Mouse (Mus musculus): ENCODE results near the gene Dlx1.

Gene Dlx1

DNA sequence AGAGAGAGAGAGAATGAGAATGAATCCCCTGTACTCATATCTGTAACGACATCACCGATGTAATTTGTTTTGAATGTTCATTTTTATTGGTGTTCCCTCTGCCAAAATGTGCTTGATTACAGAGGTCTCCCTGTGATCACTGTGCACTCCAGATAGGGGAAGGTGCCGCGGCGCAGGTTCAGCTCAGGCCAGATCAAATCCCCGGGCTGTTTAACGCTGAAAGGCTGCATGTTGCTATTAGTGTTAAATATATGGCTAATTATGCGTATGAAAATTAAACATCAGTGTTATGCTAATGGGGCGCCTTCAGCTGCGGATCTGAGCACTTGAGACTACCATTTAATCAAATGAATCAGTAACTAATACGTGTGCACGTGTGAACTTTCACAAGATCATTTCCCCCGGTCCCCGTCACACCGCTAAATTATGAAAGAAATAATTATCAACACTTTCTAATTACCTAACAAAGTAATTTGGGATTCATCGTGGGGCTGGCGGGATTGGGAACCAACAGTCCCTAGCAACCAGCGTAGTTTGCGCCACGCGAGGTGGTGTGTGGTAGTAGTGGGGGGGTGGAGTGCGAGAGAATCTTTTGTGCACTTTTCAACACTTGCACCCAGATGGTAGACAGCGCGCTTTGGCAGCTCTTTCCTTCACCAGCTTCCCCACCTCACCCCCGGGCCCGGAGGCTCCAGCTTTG, at the start of gene Dlx1:
TSS of gene Dlx1 (plus strand) at position 100 of the 700 bp plus-strand sequence.
- peak; percentile 61 to 70 for DNase-seq (ENCODE audit: low spot score in 2 of 2)

DNA sequence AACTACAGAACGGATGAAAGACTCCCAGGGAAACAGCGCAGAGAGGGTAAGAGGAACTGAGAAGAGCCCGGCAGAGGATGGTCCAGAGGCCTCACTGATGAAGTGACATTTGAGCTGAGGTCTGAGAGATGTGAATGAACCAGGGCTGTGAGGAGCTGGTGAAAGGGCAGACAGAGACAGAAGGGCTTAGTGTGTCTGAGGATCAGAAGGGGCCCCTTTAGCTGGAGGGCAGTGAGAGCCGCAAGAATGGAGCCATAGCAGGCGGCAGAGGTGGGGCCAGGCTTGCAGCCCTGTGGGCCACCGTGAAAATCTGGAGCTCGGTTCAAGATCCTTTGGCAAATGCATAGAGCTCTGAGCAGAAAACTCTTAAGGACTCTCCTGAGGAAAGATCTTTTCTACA, 48.0 kb upstream of the Dlx1 start:
- no peak for DNase-seq (ENCODE audit: low spot score in 2 of 2)

DNA sequence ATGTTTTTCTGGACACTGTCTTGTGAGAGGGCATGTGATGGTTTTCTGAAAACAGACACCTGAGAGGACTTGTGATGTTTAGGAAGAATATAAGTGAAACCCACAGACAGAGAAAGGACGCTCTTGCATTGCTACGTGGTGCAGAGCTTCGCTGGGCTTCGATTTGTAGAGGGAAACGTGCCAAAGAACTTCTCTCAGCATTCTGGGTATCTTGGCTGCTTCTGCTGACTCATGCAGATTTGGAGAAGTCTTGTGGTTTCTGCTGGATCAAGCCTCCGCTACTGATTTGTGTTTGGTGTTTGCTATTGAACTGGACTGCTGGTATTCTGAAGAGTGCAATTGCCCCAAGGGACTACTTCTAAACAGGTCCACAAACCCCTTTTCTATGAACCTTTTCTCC, 46.1 kb upstream of the Dlx1 start:
- DNase-seq (ENCODE audit: low spot score in 2 of 2): no peak

DNA sequence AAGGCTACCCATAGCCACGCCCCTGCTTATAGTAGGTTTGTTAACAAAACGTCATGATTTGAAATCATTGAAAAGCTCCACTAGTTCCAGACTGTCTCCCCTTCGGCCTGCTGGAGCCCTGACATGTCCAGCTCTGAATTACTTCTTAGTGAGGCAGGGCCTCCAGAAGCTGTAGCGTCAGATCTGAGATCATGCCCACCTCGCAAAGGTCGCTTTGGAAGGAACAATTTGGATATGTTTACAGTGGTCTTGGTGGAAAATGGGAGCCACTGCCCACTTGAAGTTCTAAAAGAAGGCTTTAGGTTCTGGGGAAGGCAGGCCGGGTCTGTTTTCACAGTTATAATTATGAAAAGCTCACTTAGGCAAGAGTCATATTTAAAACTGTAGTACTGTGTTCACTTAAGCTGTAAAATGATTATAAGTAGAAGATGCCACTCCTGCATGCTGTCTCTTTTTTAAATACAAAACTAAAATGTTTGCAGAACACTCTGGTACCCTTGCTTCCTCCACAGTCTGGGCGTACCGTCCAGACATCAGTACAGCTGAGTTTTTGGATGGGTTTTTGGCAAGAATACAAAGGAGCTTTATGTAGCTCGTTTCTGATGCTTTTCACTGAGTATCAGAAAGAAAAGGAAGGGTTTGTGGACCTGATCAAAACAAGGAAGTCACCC, 44.7 kb upstream of the Dlx1 start:
- DNase-seq (ENCODE audit: low spot score in 2 of 2): no peak

DNA sequence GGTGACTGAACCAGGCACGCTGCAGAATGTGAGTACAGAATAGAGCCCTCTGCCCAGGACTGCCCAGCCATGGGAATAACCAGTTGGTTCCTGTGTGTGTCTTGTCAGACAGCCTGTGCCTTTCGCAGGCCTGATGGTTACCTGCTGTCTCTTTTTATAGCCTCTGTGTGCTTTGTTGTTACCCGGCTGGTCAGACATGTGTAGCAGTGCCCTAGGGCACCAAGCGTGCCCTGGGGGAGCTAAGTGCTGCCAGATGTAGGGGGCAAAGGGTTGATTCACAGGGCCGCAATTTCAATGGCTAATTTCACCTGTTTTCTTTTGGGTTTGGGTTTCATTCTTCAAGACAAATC, 44.2 kb upstream of the Dlx1 start:
- DNase-seq (ENCODE audit: low spot score in 2 of 2): no peak

DNA sequence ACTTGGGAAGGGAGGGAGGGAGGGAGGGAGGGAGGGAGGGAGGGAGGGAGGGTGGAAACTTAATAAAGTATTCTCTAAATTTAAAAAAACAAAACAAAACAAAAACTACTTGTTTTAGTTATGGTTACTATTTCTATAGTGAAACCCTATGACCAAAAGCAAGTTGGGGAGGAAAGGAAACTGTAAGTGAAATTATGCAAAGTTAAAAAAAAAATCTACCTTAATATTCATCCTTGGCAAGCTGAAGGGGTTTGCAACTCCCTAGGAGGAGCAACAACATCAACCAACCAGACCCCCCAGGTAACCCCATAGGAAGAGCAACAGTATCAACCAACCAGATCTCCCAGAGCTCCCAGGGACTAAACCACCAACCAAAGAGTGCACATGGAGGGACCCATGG, 36.6 kb upstream of the Dlx1 start:
- DNase-seq (ENCODE audit: low spot score in 2 of 2): no peak

DNA sequence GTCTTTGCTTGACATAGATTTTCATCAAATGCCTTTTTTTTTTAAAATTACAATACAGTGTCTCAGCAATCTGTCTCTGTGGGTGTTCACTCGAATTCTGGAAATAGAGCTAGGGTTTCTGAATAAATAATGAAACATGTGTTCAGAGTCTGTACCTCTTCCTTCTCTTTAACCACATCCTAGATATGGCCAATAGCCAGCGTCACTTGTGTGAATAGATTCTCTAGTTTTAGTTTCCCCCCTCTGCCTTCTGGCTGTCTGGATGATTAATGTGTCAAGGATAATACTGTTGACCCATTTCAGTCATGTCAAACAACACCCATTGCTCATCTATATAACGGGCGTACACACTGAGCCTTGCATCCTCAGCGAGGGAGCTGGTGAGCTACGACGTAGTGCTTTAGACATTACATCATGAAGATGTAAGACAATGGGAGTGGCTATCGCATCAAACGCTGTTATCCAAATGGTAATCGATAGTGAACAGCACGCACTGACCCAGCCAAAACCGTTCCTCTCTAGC, 34.7 kb upstream of the Dlx1 start:
- no peak for DNase-seq (ENCODE audit: low spot score in 2 of 2)

DNA sequence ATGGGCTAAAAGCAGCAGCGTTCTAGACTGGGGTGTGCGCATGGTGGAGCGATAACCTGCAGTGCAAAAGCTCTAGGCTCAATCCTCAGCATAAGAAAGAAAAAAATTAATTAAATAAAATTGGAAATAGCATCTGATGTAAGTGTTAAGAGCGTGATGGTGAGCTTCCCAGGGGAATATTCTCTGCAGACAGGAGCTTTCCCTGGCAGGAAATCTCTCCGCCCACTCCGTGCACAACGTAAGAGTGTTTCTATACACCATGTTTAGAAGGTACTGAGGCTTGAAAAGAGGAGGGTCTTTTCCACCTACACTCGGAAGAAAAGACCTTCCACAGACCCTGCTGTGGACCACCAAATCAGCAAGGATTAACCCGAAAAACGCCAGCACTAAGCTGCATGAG, 33.4 kb upstream of the Dlx1 start:
- peak; percentile 50 to 53 for DNase-seq (ENCODE audit: low spot score in 2 of 2)

DNA sequence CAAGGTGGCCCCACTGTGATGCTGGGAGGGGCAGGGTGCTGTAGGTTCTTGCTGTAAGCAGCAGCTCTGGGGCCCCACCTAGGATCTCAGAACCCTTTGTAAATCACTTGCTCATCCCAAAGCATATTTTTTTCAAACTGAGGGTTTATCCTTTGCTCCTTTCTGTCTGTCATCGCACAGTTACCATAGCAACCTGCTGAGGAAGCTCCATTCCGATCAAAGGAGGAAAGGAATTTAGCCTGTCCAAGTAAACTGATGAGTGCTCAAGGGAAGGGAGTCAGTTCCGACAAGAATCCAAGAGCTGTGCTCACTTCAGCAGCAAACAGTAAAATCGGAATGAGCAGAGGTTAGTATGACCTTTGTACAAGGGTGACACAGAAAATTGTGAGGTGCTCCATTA, 32.9 kb upstream of the Dlx1 start:
- peak in 1 of 2 experiments; percentile 36 for DNase-seq (ENCODE audit: low spot score in 2 of 2)

DNA sequence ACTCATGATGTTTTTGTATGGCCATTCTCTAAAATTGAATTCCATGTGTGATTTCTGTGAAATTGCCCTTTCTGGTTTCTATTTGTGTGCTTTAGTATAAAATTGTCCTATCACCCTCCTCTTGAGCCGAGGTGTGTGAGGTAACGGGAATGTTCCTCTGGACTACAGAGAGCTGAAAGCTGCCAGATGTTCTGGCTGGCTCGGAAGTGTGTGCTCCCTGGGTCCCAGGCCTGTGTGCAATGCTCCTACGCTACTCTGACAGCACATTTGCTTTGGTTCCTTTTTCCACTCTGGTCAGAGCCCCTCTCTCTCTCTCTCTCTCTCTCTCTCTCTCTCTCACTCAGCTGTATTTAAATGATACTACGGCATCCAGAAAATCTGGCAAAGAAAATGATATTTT, 30.7 kb upstream of the Dlx1 start:
- no peak for DNase-seq (ENCODE audit: low spot score in 2 of 2)

DNA sequence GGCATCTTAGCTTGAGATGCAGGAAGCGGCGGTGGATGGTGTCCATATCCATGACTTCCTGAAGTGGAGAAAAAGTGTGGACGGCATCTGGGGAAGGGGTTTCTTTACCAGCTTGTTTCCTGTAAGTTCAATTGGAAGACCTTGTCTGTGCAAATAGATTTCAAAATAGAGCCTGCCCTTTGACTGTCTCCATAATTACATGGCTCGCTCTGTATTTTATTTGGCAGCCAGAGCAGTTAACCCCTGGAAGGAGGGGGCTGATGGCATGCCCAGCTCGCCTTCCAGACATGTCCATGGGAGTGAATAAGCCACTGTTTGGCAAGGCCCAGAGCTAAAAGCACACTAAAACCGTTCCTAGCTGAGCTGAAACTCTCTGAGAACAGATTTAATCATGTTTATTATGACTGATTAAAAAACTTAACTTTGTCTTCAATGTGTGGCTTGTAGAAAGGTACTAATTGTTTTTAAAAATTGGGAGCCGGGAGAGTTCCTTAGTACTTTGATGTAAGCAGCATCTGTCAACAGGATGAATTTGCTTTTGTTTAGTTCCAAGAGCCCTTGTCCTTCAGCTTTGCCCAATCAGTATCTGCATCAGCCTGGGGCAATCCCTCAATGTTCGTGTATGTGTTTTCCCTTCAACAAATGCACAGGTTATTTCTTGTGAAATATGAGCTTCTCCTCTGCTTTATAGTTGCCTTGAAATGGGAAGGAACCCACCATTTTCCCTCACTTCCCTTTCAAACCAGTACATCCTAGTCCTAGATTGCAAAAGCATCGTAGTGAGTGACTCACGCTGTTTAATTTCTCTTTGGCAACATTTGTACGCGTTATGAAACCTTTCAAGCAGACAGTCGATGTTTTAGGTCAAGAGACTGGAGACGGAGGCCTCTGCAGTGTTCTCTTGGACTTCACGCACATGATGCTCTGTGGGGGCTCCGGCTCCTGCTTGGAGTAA, 28.4 kb upstream of the Dlx1 start:
- DNase-seq (ENCODE audit: low spot score in 2 of 2): no peak

DNA sequence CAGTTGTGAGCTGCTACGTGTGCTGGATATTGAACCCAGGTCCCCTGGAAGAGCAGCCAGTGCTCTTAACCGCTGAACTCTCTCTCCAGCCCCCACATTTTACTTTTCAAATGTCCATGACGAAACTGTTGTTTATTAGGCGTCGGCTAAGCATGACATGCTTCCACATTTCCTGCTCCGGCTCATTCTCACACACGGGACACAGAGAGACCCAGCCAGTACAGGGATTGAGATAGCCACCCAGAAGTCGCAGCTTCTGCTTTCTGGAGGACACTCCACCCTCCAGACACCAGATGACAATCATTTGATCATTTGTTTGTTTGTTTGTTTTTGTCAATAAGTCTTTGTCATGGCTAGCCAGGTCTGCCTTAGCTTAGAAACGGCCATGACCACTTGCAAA, 23.1 kb upstream of the Dlx1 start:
- no peak for DNase-seq (ENCODE audit: low spot score in 2 of 2)

DNA sequence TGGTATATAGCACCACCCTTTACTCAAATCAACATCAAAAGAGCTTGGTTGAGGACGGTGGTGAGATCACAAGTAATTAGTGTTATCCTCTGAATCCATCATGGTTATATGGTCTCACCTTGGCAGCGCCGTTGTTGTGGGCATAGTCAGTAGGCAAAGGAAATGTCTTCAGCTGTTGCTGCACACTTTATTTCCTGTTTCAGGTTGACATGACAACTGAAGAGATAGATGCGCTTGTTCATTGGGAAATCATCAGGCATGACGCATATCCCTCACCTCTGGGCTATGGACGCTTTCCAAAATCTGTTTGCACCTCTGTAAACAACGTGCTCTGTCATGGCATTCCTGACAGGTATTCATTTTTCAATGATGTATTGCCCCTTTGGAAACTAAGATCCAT, 16.7 kb upstream of the Dlx1 start:
- DNase-seq (ENCODE audit: low spot score in 2 of 2): peak in 1 of 2 experiments; percentile 11

DNA sequence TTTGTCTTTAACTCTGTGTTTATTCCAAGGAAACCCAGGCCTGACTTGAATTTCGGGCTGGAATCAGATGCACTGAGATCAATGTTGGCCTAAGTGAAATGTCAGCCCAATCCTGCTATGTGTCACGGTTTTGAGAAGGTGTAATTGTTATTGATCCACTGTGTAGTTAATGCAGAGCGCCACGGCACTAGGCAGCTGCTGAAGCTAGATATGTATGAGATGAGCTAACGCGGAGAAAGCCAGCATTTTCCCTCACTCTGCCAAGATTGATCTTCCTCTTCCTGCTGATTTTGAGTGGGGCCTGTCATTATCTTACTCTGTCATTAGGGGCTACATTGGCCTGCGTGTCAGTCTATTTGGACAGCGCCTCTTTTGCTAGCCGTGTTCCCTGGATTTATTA, 15.6 kb upstream of the Dlx1 start:
- DNase-seq (ENCODE audit: low spot score in 2 of 2): peak in 1 of 2 experiments; percentile 20

DNA sequence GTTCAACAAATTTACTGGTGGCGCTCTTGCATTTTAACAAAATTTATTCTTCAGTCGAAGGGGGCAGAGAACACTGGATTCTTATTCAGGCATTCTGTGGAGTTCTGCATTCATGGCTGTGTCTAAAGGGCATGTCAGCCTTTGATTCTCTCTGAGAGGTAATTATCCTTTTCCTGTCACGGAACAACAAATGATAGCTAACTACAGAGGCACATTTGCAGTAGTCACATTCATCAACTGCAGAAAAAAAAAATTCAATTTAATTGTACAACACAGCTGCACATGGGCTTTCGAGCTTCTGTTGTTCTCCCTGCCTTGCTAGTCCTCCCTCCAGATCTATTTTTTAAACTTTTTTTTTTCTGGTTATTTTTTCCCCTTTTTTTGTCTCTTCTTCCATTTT, 10.9 kb upstream of the Dlx1 start:
- DNase-seq (ENCODE audit: low spot score in 2 of 2): no peak

DNA sequence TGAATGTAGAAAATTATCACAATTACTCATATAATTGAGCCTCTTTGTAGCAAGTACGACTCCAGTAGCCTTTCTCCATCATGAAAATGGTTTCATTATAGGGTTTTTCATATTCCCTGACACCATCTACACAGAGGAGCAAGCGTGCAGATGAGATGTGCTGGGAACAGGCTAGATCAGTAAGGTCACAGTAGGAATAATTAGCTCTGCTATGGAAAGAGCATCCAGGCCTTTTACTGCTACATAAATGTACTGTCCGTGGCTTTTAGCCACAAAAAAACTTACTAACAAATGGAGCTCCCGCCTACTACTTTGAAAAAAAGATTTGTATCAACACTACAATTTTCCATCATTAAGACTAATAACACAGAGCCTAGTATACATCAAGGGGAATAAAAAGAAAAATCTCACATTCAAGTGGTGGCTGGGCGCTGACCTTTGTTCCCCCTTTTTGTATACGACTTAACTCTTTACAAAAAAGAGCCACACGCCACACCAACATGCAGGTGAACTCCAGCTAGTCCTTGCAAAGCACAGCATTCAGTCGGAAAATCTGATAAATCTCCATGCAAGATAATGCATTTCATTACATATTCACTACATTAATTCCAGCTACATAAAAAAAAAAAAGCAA, 10.3 kb upstream of the Dlx1 start:
- no peak for DNase-seq (ENCODE audit: low spot score in 2 of 2)

DNA sequence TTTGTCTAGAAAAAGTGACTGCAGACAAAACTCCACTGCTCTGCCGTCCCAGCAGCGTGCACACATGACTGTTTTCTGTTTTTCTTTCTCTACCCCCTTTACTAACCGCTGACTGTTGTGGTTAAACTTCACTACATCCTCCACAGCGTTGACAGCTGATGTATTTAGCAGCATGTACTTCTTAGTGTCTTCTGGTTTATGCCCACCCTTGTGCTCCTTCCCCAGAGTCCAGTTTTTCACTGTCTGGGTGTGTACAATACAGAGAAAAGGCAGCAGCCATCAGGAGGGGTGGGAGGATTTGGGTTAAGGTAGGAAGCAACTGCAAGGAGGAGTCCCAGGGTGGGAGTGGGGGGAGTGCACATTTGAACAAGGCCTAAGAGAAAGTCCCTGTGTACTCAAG, 5.0 kb upstream of the Dlx1 start:
- DNase-seq (ENCODE audit: low spot score in 2 of 2): no peak

DNA sequence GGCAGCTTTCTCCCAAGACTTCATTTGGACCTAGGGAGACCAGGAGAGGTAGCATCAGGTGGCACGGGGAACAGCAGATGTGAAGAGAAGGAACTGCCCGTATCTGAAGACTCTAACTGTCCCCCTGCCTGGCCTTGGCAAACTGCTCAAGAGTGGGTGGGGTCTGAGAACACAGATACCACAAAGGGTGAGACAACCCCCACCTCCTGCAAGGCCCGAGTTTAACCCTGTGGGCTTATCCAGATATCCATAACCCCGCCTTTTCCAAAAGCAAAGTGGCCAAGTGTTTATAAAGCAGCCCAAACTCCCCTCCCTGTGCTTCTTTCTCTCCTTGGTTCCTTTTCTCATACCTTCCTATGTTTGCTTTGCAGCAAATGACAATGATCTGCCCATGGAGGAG, 4.5 kb upstream of the Dlx1 start:
- DNase-seq (ENCODE audit: low spot score in 2 of 2): no peak

DNA sequence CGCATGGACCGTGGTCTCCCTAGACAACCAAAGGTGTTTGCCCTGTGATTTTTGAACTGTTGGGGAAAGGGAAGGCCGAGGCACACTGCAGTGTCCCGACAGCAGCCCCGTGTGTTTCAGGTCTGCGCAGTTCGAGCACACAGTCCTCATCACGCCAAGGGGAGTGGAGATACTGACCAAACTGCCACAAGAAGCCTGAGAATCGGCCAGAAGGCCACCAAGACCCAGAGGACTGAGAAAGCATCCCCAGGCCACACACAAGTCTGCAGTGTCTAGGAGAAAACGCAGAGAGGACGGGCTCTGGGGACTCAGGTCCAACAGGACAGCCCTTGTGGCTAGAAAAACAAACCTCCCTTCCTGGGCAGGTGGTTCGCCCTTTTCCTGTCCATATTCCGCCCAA, 3.1 kb upstream of the Dlx1 start:
- DNase-seq (ENCODE audit: low spot score in 2 of 2): no peak

DNA sequence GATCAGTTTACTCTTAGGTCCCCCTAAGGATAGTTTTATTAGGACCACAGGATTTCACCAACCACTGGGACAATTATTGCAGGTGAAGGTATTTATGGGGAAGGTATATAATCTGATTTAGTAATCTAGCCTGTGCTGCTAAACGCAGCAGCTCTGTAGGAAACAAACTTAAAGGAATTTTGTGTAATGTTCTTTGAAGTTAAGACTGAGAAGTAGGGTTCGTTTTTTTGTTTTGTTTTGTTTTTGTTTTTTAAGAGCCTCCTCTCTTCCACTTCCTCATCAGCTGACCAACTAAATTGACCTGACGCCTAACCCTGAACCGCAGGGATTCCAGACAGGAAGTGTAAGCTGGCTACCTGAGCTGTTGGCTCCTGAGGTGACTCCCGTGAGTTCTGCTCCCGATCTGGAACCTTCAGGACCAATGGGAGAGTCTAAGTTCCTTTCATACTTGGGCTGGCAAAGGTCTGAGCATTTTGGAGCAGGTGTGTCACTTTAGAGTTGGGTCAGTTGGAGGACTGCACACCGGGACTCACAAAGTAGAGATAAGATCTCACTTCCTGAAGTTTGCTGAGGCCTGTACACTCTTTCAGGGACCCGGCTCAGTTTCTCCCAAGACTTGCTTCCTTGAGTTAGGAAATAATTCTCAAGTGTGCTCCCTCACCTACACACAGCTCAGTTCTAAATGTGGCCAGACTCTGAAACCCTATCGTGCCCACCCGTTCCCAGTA, 1.2 kb upstream of the Dlx1 start:
- no peak for DNase-seq (ENCODE audit: low spot score in 2 of 2)

DNA sequence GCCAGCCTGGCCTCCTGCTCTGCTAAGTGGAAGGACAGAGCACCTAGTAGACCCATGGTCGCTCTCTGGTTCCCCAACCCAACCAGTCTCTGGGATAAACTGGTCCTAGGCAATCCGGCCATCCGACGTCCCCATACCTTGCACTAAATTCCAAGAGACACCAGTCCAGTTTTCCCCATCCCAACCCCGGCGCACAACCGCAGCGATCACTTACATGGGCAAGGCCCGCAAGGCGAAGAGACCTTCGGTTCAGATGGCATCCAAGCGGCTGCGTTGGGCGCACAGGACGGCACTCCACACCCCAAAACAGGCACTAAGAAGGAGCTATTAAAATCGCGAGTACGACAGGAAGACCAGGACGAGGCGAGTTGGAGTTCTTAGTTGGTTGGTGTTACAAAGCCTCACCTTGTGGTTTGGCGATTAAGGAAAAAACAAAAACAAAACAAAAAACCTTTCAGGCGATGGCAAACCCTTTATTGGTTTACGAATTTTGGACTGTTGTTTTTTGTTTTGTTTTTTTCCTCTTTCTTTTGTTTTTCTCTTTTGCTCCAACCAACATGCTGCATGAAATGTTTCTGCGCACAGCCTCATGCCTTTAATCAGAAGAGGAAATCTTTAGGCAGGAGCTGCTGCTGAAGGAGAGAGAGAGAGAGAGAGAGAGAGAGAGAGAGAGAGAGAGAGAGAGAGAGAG, 445 bp upstream of the Dlx1 start:
- DNase-seq (ENCODE audit: low spot score in 2 of 2): no peak
